Mouse (Mus musculus) testis, postnatal 14 days (tissue): Measurements from ENCODE around the gene 1700018G05Rik.
"Not testable (repeated sequence)": the region's sequence is repeated elsewhere in the genome, so short reads cannot be mapped to it uniquely, and the experiment has no call there.

Source experiments
- DNase-seq: peaks from one replicate; pipeline ENCODE4 v3.0.0; 2021; ENCODE audit warnings: low spot score

1700018G05Rik gene

DNA sequence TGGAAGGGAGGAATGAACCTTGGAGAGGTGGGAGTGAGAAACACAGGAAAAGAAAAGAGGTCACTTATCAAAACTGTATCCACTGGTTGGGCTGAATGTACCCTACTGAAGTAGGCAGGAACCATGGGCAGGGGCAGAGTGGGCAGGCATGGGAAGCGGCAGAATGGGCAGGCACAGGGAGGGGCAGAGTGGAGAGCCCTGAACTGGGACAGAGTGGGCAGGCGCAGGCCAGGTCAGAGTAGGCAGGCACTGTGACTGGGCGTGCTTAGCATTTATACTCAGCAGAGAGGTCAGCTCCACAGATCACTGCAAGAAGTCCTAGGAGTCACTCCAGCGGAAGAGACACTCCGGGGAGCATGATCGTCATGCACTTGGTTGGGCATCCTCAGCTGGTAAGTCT lies at the start of gene 1700018G05Rik:
TSS of gene 1700018G05Rik (plus strand) at position 301 of the 400 bp plus-strand sequence.
- peak; percentile 62 for DNase-seq

DNA sequence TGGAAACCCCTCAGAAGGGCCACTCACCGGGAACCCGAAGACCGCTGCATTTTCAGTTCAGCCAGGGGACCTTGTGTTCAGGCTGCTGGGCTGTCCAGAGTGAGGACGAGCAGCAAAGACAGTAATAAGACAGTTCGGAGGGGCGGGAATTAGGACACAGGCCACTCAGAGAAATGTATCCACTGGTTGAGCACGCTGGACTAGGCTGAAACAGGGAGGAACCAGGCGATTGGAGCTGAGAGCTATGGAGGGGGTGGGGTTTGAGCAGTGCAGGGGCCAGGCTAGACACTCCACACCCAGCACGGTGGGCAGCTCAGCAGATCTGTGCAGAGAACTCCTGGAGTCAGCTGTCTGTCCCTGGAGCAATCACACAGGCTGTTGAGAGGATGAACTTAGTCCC lies 19.6 kb upstream of the 1700018G05Rik start, which contains the start of the genes Dmrtc1a and 1700011M02Rik:
TSS of gene Dmrtc1a (minus strand) at position 101 of the 400 bp plus-strand sequence.
TSS of gene 1700011M02Rik (plus strand) at position 319 of the 400 bp plus-strand sequence.
- peak; percentile 27 for DNase-seq

DNA sequence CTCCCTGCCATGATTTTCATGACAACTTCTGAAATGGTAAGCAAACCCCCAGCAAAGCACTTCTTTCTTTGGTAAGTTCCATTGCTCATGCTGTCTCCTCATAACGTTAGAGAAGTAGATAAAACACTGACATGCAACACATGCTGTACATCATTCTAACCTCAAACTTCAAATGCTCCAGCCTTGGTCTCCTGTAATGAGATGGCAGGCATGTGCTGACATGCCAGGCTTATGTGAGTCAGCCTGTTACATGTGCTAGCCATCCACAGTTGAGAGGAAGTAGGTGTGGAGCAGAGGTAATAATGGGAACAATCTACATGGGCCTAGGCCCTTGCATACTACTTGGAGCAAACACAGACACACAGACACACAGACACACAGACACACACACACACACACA lies 13.3 kb upstream of the 1700018G05Rik start:
- DNase-seq, result not testable (repeated sequence)

DNA sequence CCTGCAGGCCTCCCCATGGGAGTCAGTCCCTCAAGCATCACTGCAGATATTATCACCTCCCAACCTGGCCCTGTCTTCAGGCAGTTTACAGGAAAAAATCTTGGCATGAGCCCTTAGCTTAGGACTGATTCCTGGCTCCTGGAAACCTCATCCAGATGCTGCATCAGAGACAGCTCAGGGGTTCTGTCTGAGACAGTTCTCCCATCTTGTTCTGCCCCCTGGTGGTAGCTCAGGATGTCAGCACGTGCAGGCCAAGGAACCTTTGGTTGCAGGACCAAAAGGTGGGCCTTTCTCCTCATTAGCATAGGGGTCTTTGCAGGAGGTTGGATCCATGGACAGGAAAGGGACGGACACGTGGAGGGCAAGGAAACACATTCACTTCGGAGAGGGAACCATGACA lies 1.5 kb upstream of the 1700018G05Rik start:
- not testable (repeated sequence) for DNase-seq

DNA sequence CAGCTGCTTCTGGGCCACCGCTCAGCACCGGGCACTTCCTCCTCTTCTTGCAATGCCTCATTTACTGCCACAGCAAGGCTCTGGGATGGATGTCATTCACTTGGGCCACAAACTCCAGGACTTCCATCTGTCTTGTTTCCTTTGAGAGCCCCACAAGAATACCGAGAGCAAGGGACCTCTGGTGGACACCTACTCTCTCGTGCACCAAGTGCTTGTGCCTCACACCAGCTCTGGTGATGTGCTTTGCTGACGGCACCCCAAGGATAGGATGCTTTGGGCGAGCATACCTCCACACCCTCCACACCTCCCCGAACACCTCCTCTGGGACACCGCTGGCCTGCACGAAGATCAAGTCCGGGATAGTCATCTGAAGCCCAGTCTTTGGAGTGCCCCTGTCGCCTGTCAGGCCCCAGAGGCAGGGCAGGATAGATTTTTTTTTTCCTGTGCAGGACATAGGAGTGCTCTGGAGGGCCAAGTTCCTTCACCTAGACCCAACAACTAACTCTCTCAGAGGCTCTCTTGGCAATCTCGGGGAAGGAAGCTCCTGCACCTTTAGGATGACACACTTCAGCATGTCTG lies 4.9 kb downstream of the 1700018G05Rik start:
- no peak for DNase-seq

DNA sequence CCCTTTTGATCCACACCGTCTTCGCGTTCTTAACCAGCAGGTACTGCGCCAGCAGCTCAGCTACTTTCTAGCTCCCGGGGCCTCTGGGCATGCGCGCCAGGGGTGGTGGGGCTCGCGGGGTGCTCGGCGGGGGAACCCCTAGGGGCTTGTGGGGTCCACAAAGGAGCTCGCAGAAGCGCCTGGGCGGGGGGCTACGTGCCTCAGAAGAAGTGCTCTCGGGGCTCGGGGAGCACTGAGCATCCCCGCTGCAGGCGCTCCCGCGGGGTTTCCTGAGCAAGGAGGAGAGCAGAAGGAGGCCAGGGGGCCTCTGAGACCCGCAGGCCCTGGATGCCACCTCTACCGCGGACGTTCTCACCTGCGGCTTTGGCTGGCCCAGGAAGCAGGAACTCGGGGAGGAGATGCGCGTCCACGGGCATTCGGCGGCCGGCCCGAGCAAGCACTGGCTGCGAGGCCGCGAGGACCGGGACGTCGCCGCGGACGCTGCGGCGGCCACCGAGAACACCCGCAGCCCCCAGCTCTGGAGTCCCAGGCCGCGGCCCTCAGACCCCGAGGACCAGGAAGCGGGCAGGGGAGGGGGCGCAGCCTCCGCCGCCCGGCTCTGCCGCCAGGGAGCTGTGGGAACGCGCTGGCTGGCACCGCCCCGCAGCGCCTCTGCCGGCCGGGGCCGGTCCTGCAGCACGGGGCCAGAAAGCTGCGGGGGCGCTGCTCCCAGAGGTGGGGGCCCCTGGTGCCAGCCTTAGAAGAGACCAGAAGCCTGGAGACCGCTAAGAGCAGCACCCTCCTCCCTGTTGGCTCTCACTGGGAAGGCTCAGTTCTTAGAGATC lies 5.6 kb downstream of the 1700018G05Rik start:
- DNase-seq, result peak; percentile 53

DNA sequence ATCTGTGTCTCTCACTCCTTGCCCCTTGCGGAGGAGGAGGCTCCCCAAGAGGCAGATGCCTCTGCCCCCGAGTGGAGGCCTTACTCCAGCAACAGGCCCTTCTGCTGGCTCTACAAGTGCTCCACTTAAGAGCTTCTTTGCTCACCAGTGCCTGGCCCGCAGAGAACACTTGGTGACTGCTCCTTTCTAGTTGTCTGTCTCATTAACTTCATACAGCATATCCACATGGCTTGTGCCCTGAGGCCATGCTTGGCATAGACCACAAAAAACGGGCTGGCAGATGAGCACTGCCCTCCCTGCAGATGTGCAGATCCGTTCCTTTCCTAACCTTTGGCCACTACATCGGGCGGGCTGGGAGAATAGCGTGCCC lies 6.2 kb downstream of the 1700018G05Rik start:
- no peak for DNase-seq

DNA sequence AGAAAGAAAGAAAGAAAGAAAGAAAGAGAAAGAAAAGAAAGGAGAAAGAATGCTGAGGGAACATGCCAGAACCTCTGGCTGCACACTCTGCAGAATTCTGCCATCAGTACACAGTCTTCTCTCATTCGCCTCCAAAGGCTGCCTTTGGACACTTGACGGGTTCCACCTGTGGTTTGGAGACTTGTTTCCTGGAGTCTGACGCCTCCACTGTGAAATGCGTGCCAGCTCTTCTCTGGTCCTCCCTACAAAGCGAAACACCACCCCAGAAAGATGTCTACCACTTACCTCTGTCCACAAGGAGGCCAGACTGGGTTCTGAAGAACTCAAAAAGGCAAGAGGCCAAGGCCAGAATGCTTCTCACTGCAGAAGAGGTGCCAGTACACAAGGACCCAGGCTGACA lies 8.6 kb downstream of the 1700018G05Rik start:
- no peak for DNase-seq

DNA sequence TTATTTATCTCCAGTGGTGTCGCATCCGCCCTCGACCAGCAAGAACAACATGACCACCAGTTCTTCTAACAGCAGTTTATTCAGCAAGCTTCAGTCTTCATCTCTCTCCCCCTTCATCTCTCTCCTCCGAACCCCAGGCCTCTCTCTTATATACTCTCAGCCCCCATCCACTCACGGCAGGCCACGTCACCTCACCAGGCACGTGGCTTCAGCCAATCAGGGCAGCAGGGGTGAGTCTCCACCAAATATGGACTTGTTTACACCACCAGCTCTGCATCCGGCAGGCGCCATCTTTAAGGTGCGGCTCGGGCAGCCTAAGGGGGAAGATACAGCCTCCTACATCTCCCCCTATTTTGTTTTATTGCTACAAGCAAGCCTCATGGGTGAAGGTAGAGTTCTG lies 22.0 kb downstream of the 1700018G05Rik start:
- not testable (repeated sequence) for DNase-seq

DNA sequence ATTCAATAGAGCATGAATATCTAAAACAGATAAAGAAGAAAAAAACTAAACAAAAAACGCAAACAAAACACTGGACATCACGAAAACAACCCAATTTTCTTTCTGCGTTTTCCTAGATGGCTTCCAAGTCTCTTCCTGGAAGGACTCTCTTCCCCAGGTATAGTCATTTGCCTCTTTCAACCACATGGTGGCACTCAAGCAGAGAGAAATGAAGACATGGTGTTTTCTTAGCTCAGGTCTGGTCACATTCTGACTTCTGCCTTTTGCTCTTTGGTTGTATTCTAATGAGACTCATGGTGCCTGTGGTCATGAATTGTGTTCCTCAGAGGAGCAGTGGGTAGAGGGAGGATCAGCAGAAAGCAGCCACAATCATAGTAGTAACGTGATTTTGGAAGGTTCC lies 30.7 kb downstream of the 1700018G05Rik start:
- DNase-seq, result no peak

DNA sequence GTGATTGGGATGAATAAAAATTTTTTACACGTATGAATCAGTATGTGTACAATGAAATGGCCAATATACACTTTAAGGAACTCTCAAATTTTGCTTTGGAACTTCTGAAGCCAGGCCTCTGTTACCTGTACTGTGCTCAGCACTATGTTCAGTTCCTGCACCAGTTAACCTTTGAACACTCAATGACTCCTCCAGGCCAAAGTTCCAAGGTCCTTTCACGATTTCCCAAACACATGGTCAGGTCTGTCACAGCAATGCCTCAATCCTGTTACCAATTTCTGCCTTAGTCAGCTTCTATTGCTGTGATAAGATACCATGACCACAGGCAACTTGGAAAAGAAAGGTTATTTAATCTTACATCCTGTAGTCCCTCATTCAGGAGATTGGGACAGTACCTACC lies 32.4 kb downstream of the 1700018G05Rik start:
- DNase-seq, result no peak
